Mouse (Mus musculus) frontal cortex, postnatal 10 days (tissue): ENCODE results near the gene Fars2.

Experiments
- DNase-seq, 2 experiments: peaks; one replicate each; pipeline ENCODE4 v3.0.0; 2022; ENCODE audit warnings: low spot score in 2 of 2, mixed read lengths in 1 of 2

The Fars2 gene

DNA sequence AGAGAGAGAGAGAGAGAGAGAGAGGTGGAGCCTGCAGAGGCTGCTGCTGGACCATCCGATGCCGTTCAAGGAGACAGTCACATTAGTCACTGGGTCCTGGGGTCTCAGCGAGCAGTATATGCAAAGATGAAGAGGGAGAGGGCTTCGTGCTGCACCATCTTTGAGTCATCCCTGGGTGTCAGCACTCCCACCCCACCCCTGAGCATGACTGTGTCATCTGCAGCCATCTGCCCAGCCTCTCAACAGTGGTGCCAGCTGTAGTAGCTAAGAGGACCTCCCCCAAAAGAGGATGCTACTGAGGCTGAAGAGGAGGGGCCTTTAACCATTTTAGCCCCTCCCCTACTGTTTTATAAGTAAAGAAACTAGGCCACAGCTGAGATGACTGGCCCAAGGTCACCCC is 459.6 kb downstream of the Fars2 start:
- DNase-seq: no peak

DNA sequence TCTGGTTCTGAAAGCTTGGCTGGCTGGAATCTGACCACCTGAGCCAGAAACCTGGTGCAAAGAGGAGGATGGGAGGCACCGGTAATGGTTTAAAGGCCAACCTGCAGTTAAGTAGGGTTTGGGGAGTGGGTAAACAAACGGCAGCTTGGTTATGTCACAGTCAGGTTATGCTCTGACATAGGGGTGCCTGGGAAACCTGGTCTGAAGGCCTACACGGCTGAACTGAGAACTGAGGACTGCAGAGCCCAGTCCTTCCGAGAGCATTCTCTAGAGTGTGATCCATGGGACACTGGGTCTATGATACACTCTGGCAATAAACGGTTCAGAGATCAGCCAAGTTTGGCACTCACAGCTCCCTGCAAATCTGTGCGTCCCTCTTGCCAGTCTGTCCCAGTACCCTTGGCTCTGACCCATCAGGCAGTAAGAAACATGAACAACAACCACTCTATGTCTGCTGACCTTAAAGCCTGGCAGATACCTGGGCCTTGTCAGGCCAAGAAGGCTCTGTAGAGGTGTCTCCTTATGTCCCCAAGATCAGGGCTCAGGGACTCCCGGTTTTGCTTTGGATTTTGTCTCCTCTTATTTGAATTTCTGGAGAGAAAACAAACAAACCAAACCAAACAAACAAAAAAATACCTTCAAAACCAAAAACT is 460.8 kb downstream of the Fars2 start:
- DNase-seq: no peak

DNA sequence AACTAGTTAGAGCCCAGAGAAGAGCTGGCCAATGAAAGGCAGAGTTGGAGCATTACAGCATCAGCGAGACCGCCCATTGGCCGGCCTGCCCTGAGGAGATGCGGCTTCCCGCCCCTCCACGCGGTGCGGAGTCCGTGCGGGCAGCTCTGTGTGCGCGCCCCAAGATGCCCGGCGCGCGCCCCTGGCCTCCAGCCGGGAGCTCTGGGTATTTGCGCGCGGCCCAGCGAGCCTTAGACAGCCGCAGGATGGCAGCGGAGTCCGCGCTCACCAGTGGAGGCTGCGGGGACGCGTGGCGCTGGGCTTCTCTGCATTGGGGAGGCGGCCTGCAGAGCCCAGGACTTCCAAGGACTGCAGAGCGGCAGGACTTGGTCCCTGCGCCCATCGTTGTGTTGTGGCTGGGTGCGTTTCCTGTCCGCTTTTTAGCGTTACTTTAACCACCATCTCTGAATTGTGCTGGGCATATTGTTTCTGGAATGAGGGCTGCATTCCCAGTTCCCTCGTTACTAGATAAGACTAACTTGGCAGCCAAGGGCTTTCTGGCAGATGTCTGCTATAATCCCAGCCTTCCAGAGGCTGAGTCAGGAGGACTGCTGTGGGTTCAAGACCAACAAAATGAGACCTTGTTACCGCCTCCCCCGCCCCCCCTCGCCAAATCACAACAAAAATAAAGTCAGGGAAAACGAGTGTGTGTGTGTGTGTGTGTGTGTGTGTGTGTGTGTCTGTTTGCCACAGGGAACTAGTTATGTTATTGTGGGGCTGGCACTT is 461.5 kb downstream of the Fars2 start:
- DNase-seq: peak; percentile 84

DNA sequence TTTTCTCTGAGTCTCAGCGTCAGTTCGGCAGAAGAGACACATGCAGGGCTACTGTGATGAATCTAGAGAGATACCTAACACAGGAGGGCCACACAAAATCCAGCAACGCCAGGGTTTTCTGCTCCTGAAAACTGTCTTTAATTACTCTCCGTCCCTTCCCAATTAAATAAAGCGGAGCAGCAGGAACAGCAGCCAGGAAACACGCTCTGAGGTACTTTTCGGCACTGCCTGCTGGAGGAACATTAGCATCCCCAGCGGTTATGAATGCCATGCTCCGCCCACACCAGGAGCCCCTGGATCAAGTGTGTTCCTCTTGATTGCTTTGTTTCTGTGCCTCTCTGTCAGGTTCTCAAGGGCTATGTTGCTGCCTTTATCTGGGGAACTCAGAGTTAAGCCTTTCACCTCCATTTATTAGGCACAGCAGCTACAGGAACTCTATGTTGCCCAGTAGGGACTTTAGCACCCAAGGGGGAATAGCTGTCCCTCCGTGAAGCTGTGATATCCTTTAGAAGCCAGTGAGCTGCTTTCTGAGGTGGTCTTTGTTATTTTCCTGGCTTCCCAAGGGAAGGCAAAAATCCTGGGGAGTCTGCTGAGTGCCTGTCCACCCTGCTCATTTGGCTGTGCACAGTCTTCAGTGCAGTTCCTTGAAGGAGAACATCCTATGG is 465.3 kb downstream of the Fars2 start:
- DNase-seq: no peak

DNA sequence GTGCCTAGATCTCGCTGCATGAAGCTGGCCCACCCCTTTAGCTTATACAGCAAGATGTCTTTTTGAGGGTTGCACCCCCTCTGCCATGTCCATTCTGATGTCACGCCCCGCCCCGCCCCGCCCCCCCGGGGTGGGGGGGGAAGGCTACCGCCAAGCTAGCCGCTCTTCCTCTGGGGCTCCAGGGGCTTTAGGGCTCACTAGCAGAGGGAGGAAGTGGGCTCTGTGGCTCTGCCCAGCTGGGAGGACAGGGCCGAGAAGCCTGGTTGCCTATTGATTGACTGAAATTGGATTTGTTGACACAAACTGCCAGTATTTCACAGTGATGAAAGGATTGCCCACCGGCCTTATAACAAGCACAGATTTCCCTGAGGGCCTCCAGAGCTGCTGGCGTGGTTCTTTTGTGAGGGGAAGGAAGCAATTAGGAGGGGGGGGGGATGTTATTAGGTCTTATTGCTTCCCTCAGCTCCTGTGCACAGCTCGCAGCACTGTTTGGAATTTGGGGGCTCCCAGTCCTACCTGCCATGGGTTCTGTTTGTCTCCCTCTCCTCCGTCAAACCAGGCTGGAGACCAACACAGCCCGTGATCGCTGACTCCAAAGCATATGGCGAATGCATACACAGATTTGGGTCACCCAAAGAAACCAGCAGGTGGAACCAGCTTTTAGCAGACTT is 466.4 kb downstream of the Fars2 start:
- no peak for DNase-seq

DNA sequence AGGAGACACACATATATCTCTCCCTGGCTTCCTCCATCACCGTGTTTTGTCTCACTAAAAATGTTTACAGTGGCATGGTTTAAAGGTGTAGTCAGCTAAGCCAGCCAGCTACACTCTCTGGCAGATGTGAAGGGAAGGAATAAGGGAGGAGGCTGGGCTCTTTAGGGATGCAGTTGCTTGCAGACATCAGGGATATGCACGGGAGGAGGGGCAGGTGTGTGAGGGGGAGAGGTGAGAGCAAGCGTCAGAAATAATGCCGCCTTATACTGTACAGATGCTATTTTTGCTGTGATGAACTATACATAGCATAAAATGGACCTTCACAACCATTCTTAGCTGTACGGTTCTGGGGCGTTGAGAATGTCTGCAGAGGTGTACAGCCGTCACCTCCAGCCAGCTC is 467.0 kb downstream of the Fars2 start:
- no peak for DNase-seq

DNA sequence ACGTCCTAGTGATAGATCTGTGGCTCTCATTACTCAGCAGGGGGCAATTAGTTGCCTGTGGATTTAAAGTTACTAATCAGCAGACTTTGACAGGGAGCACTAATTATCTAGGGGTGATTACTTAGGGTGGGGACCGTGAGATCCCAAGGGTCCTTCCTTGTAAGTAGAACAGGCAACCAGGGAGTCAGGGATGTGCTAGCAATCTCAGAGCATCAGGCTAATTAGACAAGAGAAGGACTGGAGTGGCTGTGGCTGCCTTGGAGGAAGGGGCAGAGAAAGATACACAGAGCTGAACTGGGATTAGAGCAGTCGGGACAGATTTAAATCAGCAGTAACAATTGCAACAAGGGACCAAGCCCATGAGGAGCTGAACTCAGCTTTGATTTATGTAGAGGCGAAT is 471.9 kb downstream of the Fars2 start:
- no peak for DNase-seq

DNA sequence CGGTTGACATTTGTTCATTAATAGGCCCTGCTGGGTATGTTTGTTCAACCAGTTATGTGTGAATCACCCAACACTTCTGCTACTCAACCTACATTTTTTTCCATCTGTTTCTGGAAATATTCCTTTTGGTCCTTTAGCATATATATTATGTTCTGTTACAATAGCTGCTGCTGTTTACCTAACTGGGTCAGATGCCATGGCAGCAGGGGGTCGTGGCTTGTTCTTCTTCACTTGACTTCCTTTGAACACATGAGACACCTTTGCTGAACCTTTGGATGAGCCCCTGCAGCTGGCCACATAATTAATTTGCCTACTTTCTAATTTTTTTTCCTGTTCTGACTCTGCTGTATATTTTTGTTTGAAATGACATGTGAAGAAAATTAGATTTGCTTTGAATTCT is 475.1 kb downstream of the Fars2 start:
- DNase-seq: no peak

DNA sequence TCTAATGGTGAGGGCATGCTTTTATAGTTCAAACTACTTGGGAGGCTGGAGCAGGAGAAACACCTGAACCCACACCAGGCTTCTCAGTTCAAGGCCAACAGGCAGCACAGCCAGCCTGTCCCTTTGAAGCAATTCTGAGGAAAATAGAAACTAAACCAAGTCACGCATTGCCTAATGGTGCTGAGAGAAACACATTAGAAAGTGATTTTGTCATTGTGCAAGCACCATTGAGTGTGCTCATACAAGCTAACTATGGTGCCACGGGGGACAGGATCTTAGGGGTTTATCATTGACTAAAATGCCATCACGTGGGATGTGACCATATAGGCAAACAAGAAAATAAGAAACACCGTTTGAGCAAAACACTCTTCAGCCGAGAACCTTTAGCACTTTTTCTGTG is 489.5 kb downstream of the Fars2 start:
- no peak for DNase-seq

DNA sequence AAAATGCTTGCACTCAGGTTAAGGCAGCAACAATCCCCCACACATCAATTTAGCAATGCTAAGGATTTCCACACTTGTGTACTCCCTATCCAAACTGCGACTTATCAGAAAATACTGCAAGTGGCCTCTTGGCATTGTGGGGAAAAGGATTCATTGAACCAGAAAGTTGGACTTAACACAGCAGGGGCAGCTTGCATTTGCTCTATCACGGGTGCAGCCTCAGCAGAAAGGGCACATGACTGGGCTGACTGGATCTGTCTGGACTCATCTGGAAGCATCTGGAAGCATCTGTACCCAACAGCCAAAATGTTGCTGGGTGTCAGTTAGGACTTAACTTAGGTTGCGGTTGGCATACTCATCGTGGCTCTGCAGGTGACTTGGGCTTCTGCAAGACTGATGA is 490.7 kb downstream of the Fars2 start:
- DNase-seq: no peak

DNA sequence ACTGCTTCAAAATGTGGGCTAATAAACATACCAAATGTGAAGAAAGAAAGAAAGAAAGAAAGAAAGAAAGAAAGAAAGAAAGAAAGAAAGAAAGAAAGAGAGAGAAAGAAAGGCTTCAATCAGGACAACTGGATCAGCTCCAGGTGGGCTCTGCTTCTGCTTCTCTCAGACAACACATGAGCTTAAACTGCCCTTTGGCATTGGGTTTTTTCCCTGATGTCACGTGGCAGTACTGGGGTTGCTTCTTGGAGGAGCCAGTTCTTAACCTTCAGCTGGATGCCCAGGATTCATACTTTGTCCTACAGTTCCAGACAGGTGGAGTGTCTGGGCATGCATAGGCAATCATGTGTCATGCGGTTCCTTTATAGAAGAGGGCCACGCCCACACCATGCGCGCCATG is 493.2 kb downstream of the Fars2 start:
- no peak for DNase-seq

DNA sequence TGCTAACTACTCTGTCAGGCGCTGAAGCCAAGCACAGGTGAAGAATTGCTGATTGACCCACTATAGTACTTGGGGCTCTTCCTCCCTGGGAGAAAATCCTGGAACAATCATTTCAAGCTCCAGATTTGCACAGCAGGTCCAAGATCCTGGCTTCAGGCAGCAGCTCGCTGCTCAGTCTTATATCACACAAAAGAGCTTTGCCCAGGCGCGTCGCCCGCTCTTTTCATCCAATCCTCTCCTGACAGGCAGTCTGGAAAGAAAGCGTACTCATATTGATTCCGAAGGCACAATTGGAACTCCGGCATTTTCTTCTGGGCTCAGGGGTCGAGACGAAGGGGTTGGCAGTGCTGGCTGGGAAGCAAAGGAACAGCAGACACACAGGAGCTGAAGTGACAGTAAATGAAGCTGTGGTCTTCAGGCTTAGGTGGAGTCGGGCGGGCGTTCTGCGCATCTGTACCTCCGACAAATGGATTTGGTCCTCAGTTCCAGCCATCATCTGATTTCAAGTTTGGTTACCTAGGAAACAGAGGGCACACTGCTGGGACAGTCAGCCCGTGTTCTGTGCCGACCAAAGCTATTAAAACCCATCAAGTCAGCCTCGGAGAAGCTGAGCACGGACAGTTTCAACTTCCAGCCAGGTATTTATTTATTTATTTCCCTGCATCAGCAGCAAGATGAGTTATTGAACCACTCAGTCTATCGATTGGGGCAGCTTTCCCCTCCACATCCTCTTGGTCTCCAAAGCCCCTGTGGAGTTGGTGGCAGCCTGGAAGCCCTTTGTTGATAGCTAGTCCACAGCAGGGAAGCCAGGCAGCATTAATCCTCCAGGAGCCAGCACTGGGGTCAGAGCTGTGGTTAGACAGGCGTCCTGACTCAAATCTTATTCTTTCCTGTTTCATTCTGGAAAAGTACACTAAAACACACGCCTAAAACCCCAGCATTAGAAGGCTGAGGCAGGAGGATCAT is 495.9 kb downstream of the Fars2 start:
- peak in 1 of 2 experiments; percentile 20 for DNase-seq

DNA sequence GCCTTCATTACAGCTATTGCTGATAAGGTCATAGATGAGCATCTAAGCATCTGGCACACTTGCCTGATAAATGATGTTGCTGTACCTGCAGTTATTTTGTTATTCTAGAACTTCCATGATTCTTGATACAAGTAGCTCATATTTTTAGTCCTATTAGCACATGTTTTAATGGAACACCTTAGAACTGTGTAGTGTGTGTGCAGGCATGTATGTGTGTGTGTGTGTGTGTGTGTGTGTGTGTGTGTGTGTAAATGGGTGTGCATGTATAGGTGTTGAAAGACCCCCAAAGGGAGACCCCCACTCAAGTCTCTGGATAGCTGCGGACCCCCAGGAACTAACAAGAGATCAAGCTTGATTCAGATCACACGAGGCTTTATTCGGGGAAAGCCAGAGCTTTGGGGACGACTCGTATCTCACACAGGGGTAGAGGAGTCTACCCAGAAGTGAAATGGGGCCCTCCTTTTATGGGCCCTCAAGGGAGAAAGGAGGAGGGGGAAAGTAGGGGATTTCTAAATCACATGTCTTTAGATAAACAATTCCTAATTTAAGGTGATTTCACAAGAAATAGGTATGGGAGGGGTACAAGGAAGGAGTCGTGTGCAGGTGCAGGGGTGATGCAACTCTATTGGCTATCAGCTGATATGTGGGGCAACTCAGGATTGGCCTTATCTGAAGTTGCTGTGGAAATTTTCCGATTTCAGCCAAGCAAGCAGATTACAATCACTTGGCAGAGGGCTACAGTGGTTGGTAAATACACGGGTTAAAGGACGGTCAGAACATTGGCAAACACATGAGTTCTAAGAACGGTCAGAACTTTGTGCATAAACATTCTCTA is 503.5 kb downstream of the Fars2 start:
- no peak for DNase-seq

DNA sequence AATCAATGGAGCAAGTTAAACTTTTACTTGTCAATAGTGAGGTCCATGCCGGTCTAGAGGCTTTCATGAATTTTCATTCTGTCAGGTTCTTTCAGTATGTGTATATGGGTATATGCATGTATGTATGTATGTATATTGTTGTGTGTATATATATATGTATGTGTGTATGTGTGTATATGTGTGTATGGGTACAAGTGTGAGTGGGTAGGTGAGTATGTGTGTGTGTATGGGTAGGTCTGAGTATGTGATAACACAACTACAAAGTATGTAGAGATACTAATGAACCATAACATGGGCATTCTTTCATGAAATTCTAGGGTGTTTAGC is 504.1 kb downstream of the Fars2 start:
- DNase-seq: no peak

DNA sequence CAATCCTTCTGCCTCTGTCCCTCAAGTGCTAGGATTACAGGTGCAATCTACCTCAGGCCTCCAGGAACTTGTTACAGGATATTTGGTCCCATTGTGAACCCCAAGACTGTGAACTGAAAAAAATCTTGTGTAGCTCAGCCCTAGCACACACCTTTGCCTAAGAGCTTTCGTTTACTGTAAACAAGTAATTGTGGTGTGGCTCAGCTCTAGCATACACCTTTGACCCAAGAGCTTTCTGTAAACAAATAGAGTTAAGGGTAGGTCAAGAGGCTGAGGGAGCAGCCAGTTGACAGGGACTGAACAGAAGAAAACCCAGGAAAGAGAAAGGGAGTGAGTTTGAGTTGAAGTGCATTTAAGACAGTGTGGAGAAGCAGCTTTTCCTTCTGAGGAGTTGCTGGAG is 506.3 kb downstream of the Fars2 start:
- no peak for DNase-seq

DNA sequence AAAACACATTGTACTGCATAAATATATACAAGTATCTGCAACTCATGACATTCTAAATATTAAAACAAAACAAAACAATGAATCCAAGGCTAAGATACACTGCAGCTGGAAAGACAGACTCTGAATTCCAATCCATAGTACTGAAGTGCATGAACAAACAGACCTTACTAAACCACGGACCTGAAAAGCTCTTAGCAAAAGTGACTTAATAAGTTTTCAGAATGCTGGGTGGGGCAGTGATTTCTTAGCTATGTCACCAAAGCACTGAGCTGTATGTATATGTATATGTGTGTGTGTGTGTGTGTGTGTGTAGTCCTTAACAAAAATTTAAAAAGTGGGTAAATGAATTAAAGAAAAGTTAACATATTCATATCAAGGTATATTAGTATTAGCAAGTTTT is 511.9 kb downstream of the Fars2 start:
- DNase-seq: no peak

DNA sequence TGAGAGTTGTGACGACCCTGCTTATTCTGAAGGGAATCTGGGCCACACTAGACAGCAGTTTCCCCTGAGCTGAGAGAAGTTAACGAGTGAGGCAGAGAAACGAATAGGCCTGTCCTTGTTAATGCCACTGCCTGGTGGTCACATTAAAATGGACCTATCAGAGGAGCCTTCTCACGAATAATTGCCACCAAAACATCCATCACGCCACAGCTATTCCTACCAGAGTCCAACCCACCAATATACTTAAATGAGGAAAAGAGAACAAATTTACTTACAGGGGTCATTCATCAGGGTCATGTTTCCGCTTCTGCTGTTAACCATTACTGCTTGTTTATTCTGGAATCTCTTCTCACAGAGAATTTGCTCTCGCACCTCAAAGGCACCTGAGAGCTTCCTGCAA is 531.0 kb downstream of the Fars2 start:
- no peak for DNase-seq

DNA sequence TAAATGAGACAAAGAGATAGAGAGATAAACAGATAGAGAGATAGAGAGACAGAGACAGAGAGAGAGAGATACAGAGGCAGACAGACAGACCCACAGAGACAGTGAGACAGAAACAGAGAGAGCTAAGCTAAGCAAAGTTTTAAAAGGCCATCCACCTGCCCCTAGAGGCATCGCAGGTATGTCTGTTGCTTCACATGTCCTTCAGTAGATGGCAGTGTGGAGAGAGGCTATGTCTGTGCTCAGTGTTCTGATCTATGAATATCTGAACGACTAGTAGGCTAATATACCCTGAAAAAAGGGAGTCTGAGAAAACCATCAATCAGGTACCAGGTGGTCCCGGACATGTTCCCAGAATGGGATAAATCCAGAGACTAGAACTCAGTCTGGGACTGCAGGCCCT is 537.0 kb downstream of the Fars2 start:
- no peak for DNase-seq

DNA sequence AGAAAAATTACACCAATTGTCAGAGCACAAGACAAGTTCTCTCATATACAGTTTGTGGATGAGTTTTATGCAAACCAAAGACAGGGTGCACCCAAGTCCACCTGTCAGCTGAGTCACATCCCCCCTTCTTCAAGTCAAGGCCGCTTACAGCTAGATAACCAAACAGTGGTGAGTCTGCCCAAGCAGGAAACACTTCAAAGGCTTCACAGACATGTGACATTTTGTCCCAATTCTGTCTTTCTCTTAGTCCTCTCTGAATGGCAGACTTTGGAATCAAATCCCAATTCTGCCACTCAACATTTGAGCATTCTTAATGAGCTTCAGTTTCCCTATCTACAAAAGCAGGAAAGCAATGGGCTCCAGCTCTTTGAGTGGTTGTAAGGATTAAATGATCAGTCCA is 562.1 kb downstream of the Fars2 start:
- DNase-seq: no peak

DNA sequence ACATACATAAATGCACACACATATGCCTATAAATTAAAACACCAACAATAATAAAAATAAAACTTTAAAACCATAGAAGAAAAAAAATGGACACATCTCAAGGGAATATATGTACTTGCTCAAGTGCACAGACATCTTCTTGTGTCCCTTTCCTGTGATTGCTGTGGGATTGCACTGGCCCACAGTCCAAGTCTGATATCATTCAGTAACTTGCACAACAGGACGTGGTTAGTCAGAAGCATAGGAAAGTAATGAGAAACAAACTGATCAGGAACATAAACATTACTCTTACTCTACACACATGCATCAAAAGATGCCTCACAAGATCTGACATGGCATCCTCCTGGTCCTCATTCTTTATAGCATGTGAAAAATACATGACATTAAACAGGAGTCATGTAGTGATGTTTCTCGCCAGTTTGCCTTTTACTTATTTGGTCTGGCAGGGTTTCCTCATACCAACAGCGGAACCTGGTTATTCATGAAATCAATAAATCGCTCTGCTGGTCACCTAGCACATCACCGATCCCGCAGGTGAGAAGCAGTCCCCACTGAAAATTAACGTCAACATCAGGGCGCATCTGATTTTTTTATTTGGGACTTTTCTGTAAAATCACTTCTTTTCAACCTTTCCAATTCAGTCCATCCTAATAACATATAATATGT is 563.6 kb downstream of the Fars2 start:
- no peak for DNase-seq
